Mouse (Mus musculus): ENCODE data around the gene Reg1.
"Not testable (repeated sequence)": the region's sequence is repeated elsewhere in the genome, so short reads cannot be mapped to it uniquely, and the experiment has no call there.

Gene Reg1

GRCm38 (mm10) chr6:78422411-78422810 is at the start of gene Reg1:
TSS of gene Reg1 (plus strand) at chr6:78422711.
- DNase-seq (ENCODE audit: low read depth, low spot score): not testable (repeated sequence)

GRCm38 (mm10) chr6:78378765-78379164 is 43.7 kb upstream of the Reg1 start, which contains the start of gene Reg3d:
TSS of gene Reg3d (minus strand) at chr6:78378865.
- DNase-seq (ENCODE audit: low read depth, low spot score): no peak

- no peak for DNase-seq (ENCODE audit: low read depth, low spot score)
Measured at GRCm38 (mm10) chr6:78380409-78380808, 42.1 kb upstream of the Reg1 start, which contains the start of gene Reg3a. TSS of gene Reg3a (plus strand) at chr6:78380709.

- DNase-seq (ENCODE audit: low read depth, low spot score): no peak
Measured at GRCm38 (mm10) chr6:78385609-78386008, 36.9 kb upstream of the Reg1 start.

- DNase-seq (ENCODE audit: low read depth, low spot score): not testable (repeated sequence)
Measured at GRCm38 (mm10) chr6:78395323-78395722, 27.2 kb upstream of the Reg1 start, which contains the start of gene Reg2. TSS of gene Reg2 (plus strand) at chr6:78395623.

- DNase-seq (ENCODE audit: low read depth, low spot score): no peak
Measured at GRCm38 (mm10) chr6:78425497-78425896, 3.0 kb downstream of the Reg1 start.

GRCm38 (mm10) chr6:78447202-78447601 is 24.7 kb downstream of the Reg1 start:
- no peak for DNase-seq (ENCODE audit: low read depth, low spot score)

GRCm38 (mm10) chr6:78448409-78448808 is 25.9 kb downstream of the Reg1 start:
- DNase-seq (ENCODE audit: low read depth, low spot score): no peak

GRCm38 (mm10) chr6:78452804-78453203 is 30.3 kb downstream of the Reg1 start:
- no peak for DNase-seq (ENCODE audit: low read depth, low spot score)

- no peak for DNase-seq (ENCODE audit: low read depth, low spot score)
Measured at GRCm38 (mm10) chr6:78460191-78460825, 37.8 kb downstream of the Reg1 start.

- DNase-seq (ENCODE audit: low read depth, low spot score): no peak
Measured at GRCm38 (mm10) chr6:78462360-78462759, 39.8 kb downstream of the Reg1 start.

- no peak for DNase-seq (ENCODE audit: low read depth, low spot score)
Measured at GRCm38 (mm10) chr6:78463266-78463665, 40.8 kb downstream of the Reg1 start.

- DNase-seq (ENCODE audit: low read depth, low spot score): no peak
Measured at GRCm38 (mm10) chr6:78468772-78469171, 46.3 kb downstream of the Reg1 start, which contains the start of gene Reg3g. TSS of gene Reg3g (minus strand) at chr6:78468872.

GRCm38 (mm10) chr6:78469287-78469686 is 46.8 kb downstream of the Reg1 start:
- no peak for DNase-seq (ENCODE audit: low read depth, low spot score)

Data from A20 (cell line).